Mouse (Mus musculus): ENCODE results near the gene Oaz2.

- no peak for TF ChIP-seq CTCF (IDR thresholded peaks at IDR 0.05; ENCODE audit: low read depth)
- TF ChIP-seq EP300 (IDR thresholded peaks at IDR 0.05; ENCODE audit: low read depth), result no peak
These were observed 22.8 kb upstream of the Oaz2 start for GRCm38 (mm10) chr9:65644960-65645359.

Measured in liver, embryonic 14.5 days (tissue).